Mouse (Mus musculus) kidney, embryonic 14.5 days (tissue): ENCODE results near the gene Helt. TPM values are rescaled to one million over a fixed set of nuclear protein-coding genes. Genes with fewer than 3 reads are reported as not detected.
"Not testable (repeated sequence)": the region's sequence is repeated elsewhere in the genome, so short reads cannot be mapped to it uniquely, and the experiment has no call there.

Experiments
- ATAC-seq: fragments of 200-750 bp; cut with Nextera tagmentation; 2 replicates; pipeline ENCODE4 v1.8.0; 2017; ENCODE audit warnings: moderate number of reproducible peaks, mild to moderate bottlenecking, moderate TSS enrichment, moderate library complexity; ENCODE audit not compliant: low FRiP score, low TSS enrichment
- H3K27ac ChIP-seq: fragments of 300-500 bp; sonication (generic); 2 replicates; pipeline ENCODE4 v1.5.1; 2014; ENCODE audit warnings: low read depth, mild to moderate bottlenecking, low read length, moderate library complexity, mixed read lengths
- H3K27me3 ChIP-seq: fragments of 300-500 bp; sonication (generic); 2 replicates; pipeline ENCODE4 v1.6.1; 2014; ENCODE audit warnings: mild to moderate bottlenecking, low read length; ENCODE audit not compliant: control insufficient read depth, insufficient read depth
- H3K36me3 ChIP-seq: fragments of 300-500 bp; sonication (generic); 2 replicates; pipeline ENCODE4 v1.6.1; 2014; ENCODE audit warnings: low read length, mixed read lengths; ENCODE audit not compliant: control insufficient read depth, insufficient read depth
- H3K4me1 ChIP-seq: fragments of 300-500 bp; sonication (generic); 2 replicates; pipeline ENCODE4 v1.6.1; 2014; ENCODE audit warnings: low read length, mixed read lengths; ENCODE audit not compliant: control insufficient read depth, insufficient read depth
- H3K4me2 ChIP-seq: fragments of 300-500 bp; sonication (generic); replicated peaks from 2 replicates; pipeline ENCODE4 v1.6.1; 2014; ENCODE audit warnings: low read depth, mild to moderate bottlenecking, low read length
- H3K4me3 ChIP-seq: fragments of 300-500 bp; sonication (generic); 2 replicates; pipeline ENCODE4 v1.5.1; 2014; ENCODE audit warnings: mild to moderate bottlenecking, low read length
- H3K9ac ChIP-seq: fragments of 300-500 bp; sonication (generic); 2 replicates; pipeline ENCODE4 v1.6.1; 2014; ENCODE audit warnings: low read depth, mild to moderate bottlenecking, low read length, moderate library complexity
- H3K9me3 ChIP-seq: fragments of 300-500 bp; sonication (generic); 2 replicates; pipeline ENCODE4 v1.6.1; 2016; ENCODE audit warnings: low read length; ENCODE audit not compliant: control insufficient read depth
- WGBS: fragments of 180-500 bp; shearing (Covaris S2); extraction: QIAGEN DNeasy Blood & Tissue Kit; methylation state at CpG from one replicate; pipeline ENCODE4 v1.1.7; 2014; 5-methylcytosine and 5-hydroxymethylcytosine counted together
- polyA plus RNA-seq: library from polyadenylated mRNA; unstranded; fragments of >200 nt; fragmentation: Nextera tagmentation; extraction: Ambion mirVana; gene quantifications from 2 replicates; pipeline ENCODE4 v1.2.1, GENCODE M21; 2014

Helt gene
- polyA plus RNA-seq, 1 experiment from 2014 or later = not detected

GRCm38 (mm10) chr8:46266801-46267200, 27.7 kb downstream of the Helt start:
- H3K27ac ChIP-seq = no peak overlapping the region
- ATAC-seq = no peak
- no peaks in the 10 kb centered on the region for H3K36me3 ChIP-seq
- H3K9ac ChIP-seq = no peak overlapping the region
- no peak overlapping the region for H3K4me2 ChIP-seq
- H3K4me1 ChIP-seq = no peaks in the 10 kb centered on the region
- no peak overlapping the region for H3K4me3 ChIP-seq
- H3K27me3 ChIP-seq = no peaks in the 10 kb centered on the region
- no peaks in the 10 kb centered on the region for H3K9me3 ChIP-seq
- 57% methylated on average over 4 of the region's 4 CpGs for WGBS

GRCm38 (mm10) chr8:46264206-46264605, 30.3 kb downstream of the Helt start:
- not testable (repeated sequence) for H3K4me1 ChIP-seq, H3K9me3 ChIP-seq, ATAC-seq, H3K27ac ChIP-seq, H3K36me3 ChIP-seq, H3K27me3 ChIP-seq, H3K9ac ChIP-seq, H3K4me3 ChIP-seq, H3K4me2 ChIP-seq
- 86% methylated on average over 4 of the region's 4 CpGs for WGBS

GRCm38 (mm10) chr8:46257921-46258682, 36.4 kb downstream of the Helt start:
- H3K27me3 ChIP-seq = no peaks in the 10 kb centered on the region
- H3K4me2 ChIP-seq = no peak overlapping the region
- no peak overlapping the region for H3K27ac ChIP-seq
- H3K4me1 ChIP-seq = no peaks in the 10 kb centered on the region
- H3K9ac ChIP-seq = no peak overlapping the region
- WGBS = 50% methylated on average over 19 of the region's 19 CpGs
- no peaks in the 10 kb centered on the region for H3K36me3 ChIP-seq
- no peaks in the 10 kb centered on the region for H3K9me3 ChIP-seq
- ATAC-seq = no peak
- no peak overlapping the region for H3K4me3 ChIP-seq

GRCm38 (mm10) chr8:46252456-46252855, 42.0 kb downstream of the Helt start:
- Histone ChIP-seq H3K4me1 (no peaks in the 10 kb centered on the region), H3K4me2 (no peak overlapping the region), H3K27me3 (no peaks in the 10 kb centered on the region), H3K9ac (no peak overlapping the region), H3K9me3 (no peaks in the 10 kb centered on the region), H3K36me3 (no peaks in the 10 kb centered on the region), H3K4me3 (no peak overlapping the region), H3K27ac (no peak overlapping the region)
- 48% methylated on average over 13 of the region's 13 CpGs for WGBS
- no peak for ATAC-seq

- Histone ChIP-seq H3K36me3 (no peaks in the 10 kb centered on the region), H3K4me1 (no peaks in the 10 kb centered on the region), H3K9me3 (no peaks in the 10 kb centered on the region), H3K27me3 (no peaks in the 10 kb centered on the region), H3K9ac (no peak overlapping the region), H3K4me3 (no peak overlapping the region), H3K4me2 (no peak overlapping the region), H3K27ac (no peak overlapping the region)
- WGBS = 59% methylated on average over 10 of the region's 10 CpGs
- no peak for ATAC-seq
These were observed 42.9 kb downstream of the Helt start for GRCm38 (mm10) chr8:46251561-46251960.

GRCm38 (mm10) chr8:46246346-46246745, 48.1 kb downstream of the Helt start:
- Histone ChIP-seq H3K27ac (no peak overlapping the region), H3K9ac (no peak overlapping the region), H3K4me2 (no peak overlapping the region), H3K4me1 (no peaks in the 10 kb centered on the region), H3K27me3 (no peaks in the 10 kb centered on the region), H3K4me3 (no peak overlapping the region), H3K36me3 (no peaks in the 10 kb centered on the region), H3K9me3 (no peaks in the 10 kb centered on the region)
- 79% methylated on average over 11 of the region's 11 CpGs for WGBS
- no peak for ATAC-seq

GRCm38 (mm10) chr8:46242946-46243345, 51.5 kb downstream of the Helt start:
- ATAC-seq = no peak
- no peaks in the 10 kb centered on the region for H3K36me3 ChIP-seq
- H3K27ac ChIP-seq = no peak overlapping the region

More at GRCm38 (mm10) chr8:46242946-46243345, 51.5 kb downstream of the Helt start:
- Histone ChIP-seq H3K4me2 (no peak overlapping the region), H3K27me3 (no peaks in the 10 kb centered on the region), H3K9me3 (no peaks in the 10 kb centered on the region), H3K4me3 (no peak overlapping the region), H3K9ac (no peak overlapping the region), H3K4me1 (no peaks in the 10 kb centered on the region)
- WGBS = 50% methylated on average over 7 of the region's 7 CpGs

Other genes starting within 250 kb of the Helt start
- 28.8 and 30.9 TPM in 2 replicates for gene Cfap97, start 142.9 kb downstream of the Helt start, polyA plus RNA-seq
- 7.4 and 9.0 TPM in 2 replicates for gene Snx25, start 142.5 kb downstream of the Helt start, polyA plus RNA-seq
- gene Slc25a4, start 83.4 kb downstream of the Helt start, polyA plus RNA-seq = 535 and 564 TPM in 2 replicates
- gene Acsl1, start 176.4 kb upstream of the Helt start, polyA plus RNA-seq = 9.7 and 16.1 TPM in 2 replicates